Mouse (Mus musculus) spleen, postnatal 4 days (tissue): ENCODE data around the gene Creg2.
"Not testable (repeated sequence)": the region's sequence is repeated elsewhere in the genome, so short reads cannot be mapped to it uniquely, and the experiment has no call there.

Experiments
- DNase-seq, 2 experiments: peaks; one replicate each; pipeline ENCODE4 v3.0.0; 2022; ENCODE audit warnings: low spot score in 2 of 2

Creg2 gene

DNA sequence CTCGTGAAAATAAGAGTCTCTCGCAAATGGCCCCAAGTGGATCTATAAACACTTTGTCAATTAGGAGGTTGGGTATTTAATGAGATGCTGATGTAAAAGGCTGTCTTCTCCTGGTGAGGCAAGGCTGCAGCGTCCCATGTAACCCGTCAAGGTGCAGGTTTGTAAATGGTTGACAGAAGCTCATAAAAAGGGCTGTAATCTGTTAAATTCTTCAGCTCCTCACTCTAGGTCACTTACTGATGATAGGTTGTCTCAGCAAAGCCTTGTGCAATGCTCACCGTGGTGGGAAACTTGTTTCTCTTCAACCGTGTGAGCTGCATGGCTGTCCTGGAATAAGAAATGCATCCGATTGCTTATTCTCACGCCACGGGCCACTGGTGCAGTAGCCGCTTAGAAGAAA is 57.4 kb downstream of the Creg2 start:
- no peak for DNase-seq

DNA sequence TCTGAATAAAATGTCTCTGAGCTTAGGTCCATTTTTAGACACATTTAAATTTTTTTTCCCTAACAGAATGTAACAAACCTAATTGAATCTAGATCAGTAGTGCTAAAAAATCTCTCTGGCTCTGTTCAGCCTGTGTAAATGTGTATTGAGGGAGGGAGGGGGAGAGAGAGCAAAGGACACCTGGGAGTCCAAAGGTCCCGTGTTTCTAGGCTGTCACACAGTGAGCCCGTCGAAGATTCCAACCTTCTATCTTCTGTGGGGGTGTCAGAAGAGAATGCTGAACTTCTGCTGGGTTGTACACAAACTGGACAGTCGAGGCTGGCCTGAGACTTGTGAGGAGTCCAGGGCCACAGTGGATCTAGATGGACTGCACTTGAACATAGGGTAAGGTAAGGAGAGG is 59.2 kb downstream of the Creg2 start:
- no peak for DNase-seq

DNA sequence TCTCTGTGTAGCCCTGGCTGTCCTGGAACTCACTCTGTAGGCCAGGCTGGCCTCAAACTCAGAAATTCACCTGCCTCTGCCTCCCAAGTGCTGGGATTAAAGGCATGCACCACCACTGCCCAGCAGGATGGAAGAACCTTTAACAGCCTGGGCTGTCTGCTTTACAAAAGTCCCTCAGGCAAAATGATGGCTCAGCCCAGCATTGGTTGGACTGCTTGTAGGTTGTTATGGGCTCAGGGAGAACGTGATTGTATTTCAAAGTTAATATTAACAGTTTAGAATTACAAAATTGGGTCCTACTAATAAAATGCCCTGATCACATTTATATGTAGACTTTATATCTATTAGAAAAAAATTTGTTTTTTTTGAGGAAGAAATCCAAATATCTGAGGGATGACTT is 59.7 kb downstream of the Creg2 start:
- DNase-seq: not testable (repeated sequence)

DNA sequence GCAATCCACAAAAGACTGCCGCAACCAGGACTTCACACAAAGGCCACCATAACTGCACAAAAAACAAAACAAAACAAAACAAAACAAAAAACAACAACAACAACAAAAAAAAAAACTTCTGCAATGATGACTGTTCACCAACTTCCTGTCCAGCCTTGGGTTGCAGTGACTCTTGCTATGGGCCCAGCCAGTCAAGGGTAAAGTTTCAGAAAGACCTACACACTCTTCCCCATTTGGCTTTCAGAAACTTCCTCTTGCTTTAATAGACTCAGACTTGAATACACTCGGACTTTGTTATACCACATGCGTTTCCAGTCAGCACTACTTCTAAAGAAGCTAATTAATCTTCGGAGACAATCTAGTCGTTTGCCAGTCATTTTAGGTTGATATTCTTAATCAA is 61.1 kb downstream of the Creg2 start:
- DNase-seq: no peak

DNA sequence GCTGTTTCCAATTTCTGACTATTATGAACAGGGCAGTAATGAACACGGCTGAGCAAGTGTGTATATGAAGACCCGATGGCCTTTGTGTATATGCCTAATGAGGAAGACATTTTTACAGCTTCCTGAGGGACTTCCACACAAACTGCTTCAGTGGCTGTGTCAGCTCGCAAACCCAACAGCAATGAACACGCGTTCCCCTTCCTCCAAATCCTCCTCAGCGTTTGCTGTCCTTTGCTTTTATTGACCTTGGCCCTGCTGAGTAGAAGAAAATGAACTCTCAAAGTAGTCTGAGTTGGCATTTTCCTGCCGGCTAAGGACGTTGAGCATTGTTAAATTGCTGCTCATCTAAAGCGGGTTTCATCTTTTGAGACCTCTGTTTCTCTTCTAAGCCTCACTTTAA is 65.9 kb downstream of the Creg2 start:
- no peak for DNase-seq

DNA sequence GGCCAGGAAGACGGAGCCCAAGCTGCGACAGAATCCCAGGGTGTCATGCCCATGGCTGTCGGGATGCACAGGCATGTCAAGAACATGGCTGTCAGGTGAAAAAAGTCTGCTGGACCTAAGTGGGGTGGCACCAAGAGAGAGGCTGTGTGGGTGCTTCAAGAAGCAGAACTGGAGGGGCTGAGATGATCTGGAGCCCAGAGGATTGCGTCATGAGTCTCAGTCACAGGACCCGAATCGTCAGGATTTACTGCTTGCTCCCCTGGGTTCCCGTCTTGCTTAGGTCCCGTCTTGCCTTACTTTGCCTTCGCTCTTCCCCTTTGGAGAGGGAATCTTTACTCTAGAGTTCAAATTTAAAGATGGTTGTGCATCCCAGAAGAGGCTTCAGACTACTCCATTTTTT is 68.1 kb downstream of the Creg2 start:
- DNase-seq: no peak

DNA sequence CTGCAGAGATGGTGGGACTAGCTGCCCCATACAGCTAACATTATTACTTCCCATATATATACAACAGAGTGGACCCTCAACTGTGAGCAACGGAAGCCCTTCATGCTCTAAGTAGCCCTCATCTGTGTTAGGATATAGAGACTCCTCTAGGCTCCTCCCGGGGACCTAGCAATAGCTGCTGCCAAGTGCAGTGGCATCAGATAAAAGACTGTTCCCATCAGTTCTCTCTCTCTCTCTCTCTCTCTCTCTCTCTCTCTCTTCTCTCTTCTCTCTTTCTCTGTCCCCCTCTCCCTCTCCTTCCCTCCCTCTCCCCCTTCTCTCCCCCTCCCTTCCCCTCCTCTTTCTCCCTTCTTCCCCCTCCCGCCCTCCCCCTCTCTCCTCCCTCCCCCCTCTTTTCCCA is 70.1 kb downstream of the Creg2 start:
- no peak for DNase-seq

DNA sequence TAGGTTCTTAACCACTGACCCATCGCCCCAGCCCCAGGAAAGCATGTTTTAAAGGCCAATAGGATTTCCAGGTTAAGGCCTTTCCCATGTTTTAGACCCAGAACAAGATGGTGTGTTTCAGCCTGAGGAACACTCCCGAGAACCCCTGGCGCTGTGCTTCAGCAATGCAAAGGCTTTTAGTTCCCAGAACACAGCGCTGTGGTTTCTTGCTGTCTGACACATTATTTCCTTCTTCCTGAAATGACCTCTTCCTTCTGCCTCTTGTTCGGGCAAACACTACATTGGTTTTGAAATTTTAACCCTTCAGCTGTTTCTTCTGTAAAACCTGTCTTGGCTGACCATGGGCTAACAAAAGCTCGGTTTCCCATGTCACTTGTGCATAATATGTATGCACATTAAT is 72.1 kb downstream of the Creg2 start:
- no peak for DNase-seq

DNA sequence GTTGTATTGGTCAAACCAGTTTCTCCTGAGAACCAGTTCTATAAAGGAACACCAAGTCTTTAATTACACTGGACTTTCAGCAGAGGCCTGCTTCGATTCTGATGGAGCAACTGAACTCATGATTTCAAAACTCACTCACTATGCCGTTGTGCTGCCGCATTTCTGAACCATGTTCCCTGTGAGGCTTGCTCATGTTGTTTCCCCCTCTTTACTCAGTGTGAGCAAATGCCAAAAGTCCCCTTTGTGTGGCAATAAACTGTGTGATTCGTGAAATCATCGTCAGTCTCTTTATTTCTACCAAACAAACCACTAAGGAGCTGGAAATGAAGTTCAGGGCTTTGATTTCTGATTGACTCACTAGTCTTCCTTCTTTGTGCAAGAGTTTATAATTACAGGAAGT is 72.8 kb downstream of the Creg2 start:
- DNase-seq: no peak

DNA sequence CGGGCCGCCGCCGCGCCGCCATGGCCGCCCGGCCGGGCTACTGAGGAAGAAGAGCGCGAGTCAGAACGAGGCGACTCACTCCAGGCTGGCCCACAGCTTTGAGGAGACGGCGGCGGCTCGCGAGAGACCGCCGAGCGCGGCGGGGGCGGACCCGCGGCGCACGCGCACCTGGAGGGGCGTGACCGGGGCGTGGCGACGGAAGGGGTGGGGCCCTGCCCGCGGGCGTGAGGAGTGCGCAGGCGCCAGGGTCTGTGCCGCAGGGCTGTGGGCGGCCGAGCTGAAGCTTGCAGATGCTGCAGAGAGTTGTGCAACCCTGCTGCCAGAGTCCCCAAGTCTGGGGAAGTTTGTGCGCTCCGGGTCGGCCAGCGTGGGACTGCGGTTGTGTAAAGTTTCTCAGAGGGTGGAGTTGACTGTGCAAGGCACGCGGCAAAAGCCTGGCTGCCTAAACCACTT is 74.0 kb downstream of the Creg2 start, which contains the start of gene Rnf149:
Gene Rnf149 (minus strand): TSS at position 153 of the 453 bp plus-strand sequence.
- DNase-seq: peak; percentile 96 to 99

DNA sequence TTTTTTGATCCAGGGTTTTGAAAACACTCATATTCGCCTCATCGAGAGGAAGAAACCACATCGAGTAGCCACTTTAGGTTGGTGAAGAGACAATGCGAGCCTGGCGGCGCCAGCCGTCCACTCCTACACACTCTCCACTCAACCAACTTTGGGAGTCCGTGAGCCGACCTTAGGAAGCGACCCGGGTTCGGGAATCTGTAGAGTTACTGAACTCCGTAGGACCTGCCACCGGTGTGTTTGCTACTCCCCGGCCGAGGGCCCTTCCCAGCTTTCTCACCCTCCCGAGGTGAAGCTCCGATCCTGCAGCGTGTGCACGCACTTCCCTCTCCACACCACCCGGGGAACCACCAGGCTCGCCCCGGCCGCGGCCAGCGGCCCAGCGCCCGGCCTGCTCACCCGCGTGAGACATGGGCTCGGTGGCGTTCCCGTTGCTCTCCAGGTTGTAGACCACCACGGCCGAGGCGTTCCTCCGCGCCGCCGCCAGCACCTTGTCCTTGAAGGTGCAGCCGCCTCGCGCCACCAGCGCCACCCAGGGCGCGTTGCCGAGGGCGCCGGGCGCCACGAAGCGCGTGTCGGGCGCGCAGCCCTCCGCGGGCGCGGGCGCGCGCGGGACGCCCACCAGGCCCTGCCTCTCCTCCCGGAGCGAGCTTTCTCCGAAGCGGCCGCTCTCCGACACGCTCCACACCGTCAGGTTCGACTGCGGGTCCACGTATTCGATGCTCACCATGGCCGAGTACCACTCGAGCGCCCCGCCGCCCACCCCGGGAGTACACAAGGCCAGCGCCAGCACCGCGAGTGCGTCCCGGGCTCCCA is 74.6 kb downstream of the Creg2 start:
- DNase-seq: peak; percentile 51 to 81

DNA sequence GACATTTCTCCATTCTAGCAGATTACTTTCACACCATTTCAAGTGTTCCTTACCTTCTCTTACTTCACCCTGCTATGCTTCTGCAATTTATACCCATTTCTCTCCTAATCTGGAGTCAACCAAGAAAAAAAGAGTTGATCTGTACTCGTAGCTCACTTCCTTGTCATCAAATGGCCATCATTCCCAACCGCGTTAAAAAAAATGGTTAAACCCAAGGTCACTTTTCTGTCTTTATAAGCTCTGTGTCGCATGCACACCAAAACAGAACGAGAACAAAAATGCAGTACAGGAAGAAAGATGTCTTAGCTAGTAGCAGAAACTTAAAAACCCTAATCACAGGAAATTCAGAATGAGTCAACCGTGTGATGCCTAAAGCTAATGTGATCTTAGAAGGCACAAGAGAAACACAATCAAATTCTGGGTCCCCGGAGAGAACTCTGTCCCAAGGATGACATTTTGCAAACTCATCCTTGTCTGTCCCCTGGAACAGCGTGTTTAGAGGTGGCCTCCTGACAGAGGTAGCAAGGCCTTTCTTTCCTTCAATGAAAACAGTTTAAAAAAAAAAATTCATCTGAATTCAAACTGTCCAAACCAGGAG is 75.4 kb downstream of the Creg2 start:
- no peak for DNase-seq

DNA sequence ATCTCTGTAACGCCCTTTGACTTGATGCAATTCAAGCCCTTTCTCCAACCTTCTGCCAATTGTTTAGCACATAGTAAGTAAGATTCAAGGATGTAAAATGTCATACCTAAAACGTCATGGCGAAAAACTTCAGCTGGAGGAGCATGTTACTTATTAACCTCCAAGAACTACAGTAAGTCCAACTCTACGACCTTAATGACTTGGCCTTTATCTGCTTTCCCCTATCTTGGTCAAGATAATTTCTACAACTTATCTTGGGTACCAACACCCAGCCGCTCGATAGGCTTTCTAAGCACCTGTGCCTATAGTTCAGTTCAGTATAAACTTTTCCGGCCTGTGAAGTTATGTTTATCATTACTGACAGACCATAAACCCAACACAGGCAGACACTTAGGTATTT is 77.4 kb downstream of the Creg2 start:
- DNase-seq: no peak

DNA sequence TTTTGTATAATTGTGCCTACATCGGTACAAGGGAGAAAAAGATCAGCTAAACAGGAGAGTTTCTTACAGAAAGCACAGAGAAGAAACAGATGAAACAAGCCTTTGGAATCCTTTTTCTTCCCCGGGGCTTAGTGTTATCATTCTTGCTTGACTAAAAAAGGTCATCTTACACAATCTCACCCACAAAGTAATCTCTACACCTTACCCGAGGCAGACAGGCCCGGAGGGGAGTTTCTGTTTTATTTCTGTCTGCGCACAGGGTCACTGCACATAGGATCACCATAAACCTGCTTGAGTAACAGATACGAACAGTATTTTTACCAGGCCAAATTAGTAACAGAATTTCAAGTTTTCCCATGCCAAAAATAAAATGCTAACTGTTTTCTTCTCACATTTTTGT is 79.6 kb downstream of the Creg2 start:
- no peak for DNase-seq
